Mouse (Mus musculus) ES-Bruce4 (cell line): ENCODE measurements around the gene Tmem184b. TPM values are rescaled to one million over a fixed set of nuclear protein-coding genes. Genes with fewer than 3 reads are reported as not detected.
A peak's percentile ranks its signal among the peaks of the same experiment; 100 is the strongest.

ENCODE experiments used
- H3K27ac ChIP-seq: 2 replicates; pipeline ENCODE4 v1.5.1; 2012; ENCODE audit warnings: low read length, inconsistent platforms; ENCODE audit not compliant: insufficient read depth
- H3K27me3 ChIP-seq: 2 replicates; pipeline ENCODE4 v1.6.1; 2012; ENCODE audit warnings: mild to moderate bottlenecking, low read length, inconsistent platforms; ENCODE audit not compliant: control insufficient read depth, poor library complexity, insufficient read depth, severe bottlenecking
- H3K36me3 ChIP-seq: 2 replicates; pipeline ENCODE4 v1.6.1; 2012; ENCODE audit warnings: inconsistent platforms, mild to moderate bottlenecking, low read length, moderate library complexity; ENCODE audit not compliant: control insufficient read depth, poor library complexity, insufficient read depth, severe bottlenecking
- H3K4me1 ChIP-seq: one replicate; pipeline ENCODE4 v1.8.1; 2011; ENCODE audit warnings: low read length; ENCODE audit not compliant: control insufficient read depth, insufficient read depth
- H3K4me3 ChIP-seq: 2 replicates; pipeline ENCODE4 v1.5.1; 2011; ENCODE audit warnings: low read depth, mild to moderate bottlenecking, low read length
- H3K9ac ChIP-seq: 2 replicates; pipeline ENCODE4 v1.6.1; 2012; ENCODE audit warnings: low read depth, mild to moderate bottlenecking, inconsistent platforms; ENCODE audit not compliant: poor library complexity, severe bottlenecking
- H3K9me3 ChIP-seq: replicated peaks from 2 replicates; pipeline ENCODE4 v1.6.1; 2012; ENCODE audit warnings: mild to moderate bottlenecking, low read length, inconsistent platforms; ENCODE audit not compliant: control insufficient read depth, poor library complexity, insufficient read depth, severe bottlenecking
- CTCF ChIP-seq: IDR thresholded peaks from one replicate; pipeline ENCODE4 v1.8.1; 2011; ENCODE audit warnings: low read depth, low read length
- EP300 ChIP-seq: IDR thresholded peaks from 2 replicates; pipeline ENCODE4 v1.6.1; 2011; ENCODE audit warnings: low read depth, low read length; ENCODE audit not compliant: insufficient read depth
- POLR2A ChIP-seq: IDR thresholded peaks from one replicate; pipeline ENCODE4 v1.8.1; 2011; ENCODE audit warnings: low read length; ENCODE audit not compliant: insufficient read depth
- polyA plus RNA-seq: library from polyadenylated mRNA; stranded (reverse); fragments of >200 nt; gene quantifications from 2 replicates; pipeline ENCODE4 v1.2.4, GENCODE M21; 2011; ENCODE audit warnings: low read depth; ENCODE audit not compliant: missing spikeins, insufficient read depth, insufficient read length

The Tmem184b gene
- polyA plus RNA-seq, 1 experiment = 59.6 TPM

GRCm38 (mm10) chr15:79342641-79343337 lies 60.6 kb downstream of the Tmem184b start:
- Histone ChIP-seq H3K4me1 (peaks cover 2% of the 10 kb centered on the region), H3K27me3 (no peaks in the 10 kb centered on the region), H3K27ac (no peak overlapping the region), H3K36me3 (no peaks in the 10 kb centered on the region), H3K9ac (no peak overlapping the region), H3K9me3 (no peaks in the 10 kb centered on the region), H3K4me3 (no peak overlapping the region)
- TF ChIP-seq CTCF = no peak
- no peak for TF ChIP-seq EP300
- TF ChIP-seq POLR2A = no peak

GRCm38 (mm10) chr15:79338978-79339377 lies 64.4 kb downstream of the Tmem184b start:
- Histone ChIP-seq H3K4me3 (no peak overlapping the region), H3K36me3 (no peaks in the 10 kb centered on the region), H3K9ac (no peak overlapping the region), H3K9me3 (no peaks in the 10 kb centered on the region), H3K27me3 (no peaks in the 10 kb centered on the region), H3K4me1 (no peaks in the 10 kb centered on the region), H3K27ac (no peak overlapping the region)
- TF ChIP-seq CTCF (no peak), EP300 (no peak), POLR2A (no peak)

DNA sequence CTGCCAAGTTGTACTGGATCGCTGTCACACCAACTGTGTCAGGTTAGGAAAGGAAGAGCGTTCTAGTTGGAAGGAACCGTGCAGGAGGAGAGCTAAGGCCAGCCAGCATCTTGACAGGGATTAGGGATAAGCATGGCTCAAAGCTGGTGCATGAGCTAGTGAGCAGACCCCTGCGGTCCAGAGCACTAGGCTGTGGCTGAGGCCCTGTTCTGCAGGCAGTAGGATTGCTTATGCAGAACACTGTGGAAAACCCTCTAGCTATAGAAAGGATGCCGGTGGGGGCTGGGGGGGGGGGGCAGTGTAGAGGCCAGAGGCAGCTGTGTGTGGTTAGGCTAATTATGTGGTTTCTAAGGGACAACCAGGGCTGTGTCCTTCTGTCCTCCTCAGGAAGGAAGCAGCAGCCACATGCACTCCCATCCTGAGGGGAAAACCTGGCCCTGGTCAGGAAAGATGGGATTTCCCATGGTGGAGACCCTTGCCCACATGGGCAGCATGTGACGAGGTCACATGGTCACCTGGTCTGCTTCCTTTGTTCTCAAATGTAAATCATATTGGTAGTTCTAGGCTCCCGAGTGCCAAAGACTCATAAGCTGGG lies 68.2 kb downstream of the Tmem184b start:
- Histone ChIP-seq H3K9me3 (no peaks in the 10 kb centered on the region), H3K9ac (no peak overlapping the region), H3K36me3 (no peaks in the 10 kb centered on the region)

GRCm38 (mm10) chr15:79333409-79333808 lies 70.0 kb downstream of the Tmem184b start:
- Histone ChIP-seq H3K9me3 (no peaks in the 10 kb centered on the region), H3K4me3 (no peak overlapping the region), H3K9ac (no peak overlapping the region), H3K4me1 (peaks cover 5% of the 10 kb centered on the region), H3K27ac (peak overlapping the region; percentile 10; the same call in 1 of the 2 replicates), H3K27me3 (no peaks in the 10 kb centered on the region), H3K36me3 (no peaks in the 10 kb centered on the region)
- TF ChIP-seq CTCF (no peak), EP300 (no peak), POLR2A (no peak)

More for the DNA sequence above, 68.2 kb downstream of the Tmem184b start:
- no peaks in the 10 kb centered on the region for H3K27me3 ChIP-seq
- TF ChIP-seq CTCF = no peak
- TF ChIP-seq EP300 = no peak
- no peak for TF ChIP-seq POLR2A
- no peak overlapping the region for H3K27ac ChIP-seq
- no peak overlapping the region for H3K4me3 ChIP-seq
- H3K4me1 ChIP-seq = peaks cover 5% of the 10 kb centered on the region

DNA sequence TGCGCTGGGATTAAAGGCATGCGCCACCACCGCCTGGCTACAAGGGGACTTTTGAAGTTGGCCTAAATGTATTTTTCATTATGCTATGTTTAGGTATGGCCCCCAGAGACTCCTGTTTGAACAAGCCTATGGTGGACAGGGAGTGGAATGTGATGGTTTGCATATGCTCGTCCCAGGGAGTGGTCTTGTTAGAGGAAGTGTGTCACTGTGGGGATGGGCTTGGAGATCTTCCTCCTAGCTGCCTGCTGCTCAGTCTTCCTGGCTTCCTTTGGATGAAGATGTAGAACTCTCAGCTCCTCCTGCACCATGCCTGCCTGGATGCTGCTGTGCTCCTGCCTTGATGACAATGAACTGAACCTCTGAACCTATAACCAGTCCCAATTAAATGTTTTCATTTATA lies 72.8 kb downstream of the Tmem184b start:
- Histone ChIP-seq H3K36me3 (no peaks in the 10 kb centered on the region), H3K4me3 (no peak overlapping the region), H3K9ac (no peak overlapping the region), H3K9me3 (no peaks in the 10 kb centered on the region), H3K4me1 (peaks cover 5% of the 10 kb centered on the region), H3K27ac (peak overlapping the region; percentile 77), H3K27me3 (no peaks in the 10 kb centered on the region)
- TF ChIP-seq POLR2A (no peak), EP300 (no peak), CTCF (no peak)

GRCm38 (mm10) chr15:79329979-79330363 lies 73.4 kb downstream of the Tmem184b start:
- Histone ChIP-seq H3K27ac (peak overlapping the region; percentile 77), H3K4me3 (no peak overlapping the region), H3K36me3 (no peaks in the 10 kb centered on the region), H3K27me3 (no peaks in the 10 kb centered on the region), H3K9me3 (no peaks in the 10 kb centered on the region), H3K4me1 (peaks cover 7% of the 10 kb centered on the region), H3K9ac (no peak overlapping the region)
- no peak for TF ChIP-seq EP300
- TF ChIP-seq CTCF = no peak
- TF ChIP-seq POLR2A = no peak
